Mouse (Mus musculus): ENCODE data around the gene Zfp553.

The Zfp553 gene

DNA sequence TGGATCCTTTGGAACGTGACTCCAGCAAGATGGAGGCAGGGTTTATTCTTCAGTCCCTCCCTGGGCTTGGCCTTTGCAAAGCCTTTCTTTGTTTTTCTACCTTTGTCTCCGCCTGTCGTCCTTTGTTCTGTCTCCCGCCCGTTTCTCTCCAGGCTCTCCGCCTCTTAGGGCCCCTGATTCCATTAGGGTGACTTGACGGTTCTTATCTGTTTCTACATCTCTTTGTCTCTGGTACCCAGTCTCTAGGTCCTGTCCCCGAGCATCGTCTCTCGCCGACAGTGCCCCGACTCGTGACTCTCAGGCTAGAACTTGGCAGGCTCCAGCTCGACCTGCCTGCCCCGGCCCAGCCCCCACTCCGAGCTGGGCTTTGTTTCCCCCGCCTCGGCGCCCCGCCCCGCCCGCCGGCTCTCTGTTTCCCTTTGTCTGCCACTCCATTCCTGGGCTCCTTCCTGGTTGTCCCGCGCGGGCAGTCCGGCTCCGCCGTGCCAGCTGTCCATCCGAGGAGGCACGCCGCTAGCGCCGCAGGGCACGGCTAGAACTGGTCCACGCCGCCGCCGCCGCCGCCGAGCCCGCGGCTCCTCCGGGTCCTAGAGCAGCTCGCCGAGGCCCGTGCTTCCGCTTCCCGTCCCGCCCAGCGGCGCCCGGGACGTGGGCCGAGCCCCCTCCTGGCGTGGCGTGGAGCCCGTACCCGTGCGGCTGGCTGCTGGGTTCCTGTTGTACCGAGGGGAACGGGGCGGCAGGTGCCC lies at the start of gene Zfp553, which contains the start of gene Sept1:
TSS of gene Zfp553 (plus strand) at position 440 of the 746 bp plus-strand sequence.
TSS of gene Sept1 (minus strand) at position 509 of the 746 bp plus-strand sequence.
- peak; percentile 92 for DNase-seq (ENCODE audit: low spot score)

DNA sequence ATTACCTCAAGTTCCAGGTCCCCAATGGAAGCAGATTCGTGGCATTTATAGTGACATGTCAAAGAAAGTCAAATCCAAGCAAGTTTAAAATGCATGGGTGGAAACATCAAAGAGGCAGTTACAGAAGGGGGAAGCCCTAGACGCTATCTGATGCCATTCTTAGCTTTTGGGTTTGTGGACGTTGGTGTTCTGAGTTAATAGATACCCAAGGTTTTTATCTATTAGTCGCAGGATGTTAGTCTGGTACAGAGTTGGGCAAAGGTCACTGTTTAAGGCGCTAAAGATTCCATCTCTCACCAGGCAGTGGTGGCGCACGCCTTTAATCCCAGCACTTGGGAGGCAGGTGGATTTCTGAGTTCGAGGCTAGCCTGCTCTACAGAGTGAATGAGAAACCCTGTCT lies 49.5 kb upstream of the Zfp553 start:
- DNase-seq (ENCODE audit: low spot score): peak; percentile 76

DNA sequence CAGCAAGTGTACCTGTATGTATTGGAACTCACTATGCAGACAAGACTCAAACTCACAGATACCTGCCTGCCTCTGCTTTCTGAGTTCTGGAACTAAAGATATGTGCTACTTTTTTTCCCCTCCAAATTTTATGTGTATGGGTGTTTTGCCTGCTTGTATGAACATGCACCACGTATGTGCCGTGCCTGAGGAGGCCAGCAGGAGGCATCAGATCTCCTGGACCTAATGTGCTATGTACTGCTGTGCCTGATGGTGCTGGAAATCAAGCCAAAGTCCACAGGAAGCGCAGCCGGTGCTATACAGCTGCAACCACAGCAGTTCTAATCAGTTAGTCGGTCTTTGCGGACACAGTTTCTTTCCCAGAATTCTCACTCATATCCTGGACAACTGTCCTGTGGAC lies 49.0 kb upstream of the Zfp553 start:
- peak; percentile 85 for DNase-seq (ENCODE audit: low spot score)

DNA sequence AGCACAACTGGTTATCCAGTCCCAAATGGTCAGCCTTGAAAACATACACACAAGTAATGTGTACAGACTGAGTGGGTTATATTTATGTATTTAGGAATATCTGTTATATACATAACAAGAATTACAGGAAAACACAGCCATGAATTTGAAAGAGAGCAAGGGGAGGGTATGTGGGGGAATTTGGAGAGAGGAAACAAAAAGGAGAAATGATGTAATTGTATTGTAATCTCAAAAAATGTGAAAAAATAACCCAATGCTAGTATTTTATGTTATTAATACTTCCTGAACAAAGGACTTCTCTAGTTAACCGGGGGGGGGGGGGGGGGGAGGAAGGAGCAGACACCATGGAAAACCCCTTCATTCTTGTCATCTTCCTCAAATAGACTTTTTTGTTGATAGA lies 48.1 kb upstream of the Zfp553 start:
- no peak for DNase-seq (ENCODE audit: low spot score)

DNA sequence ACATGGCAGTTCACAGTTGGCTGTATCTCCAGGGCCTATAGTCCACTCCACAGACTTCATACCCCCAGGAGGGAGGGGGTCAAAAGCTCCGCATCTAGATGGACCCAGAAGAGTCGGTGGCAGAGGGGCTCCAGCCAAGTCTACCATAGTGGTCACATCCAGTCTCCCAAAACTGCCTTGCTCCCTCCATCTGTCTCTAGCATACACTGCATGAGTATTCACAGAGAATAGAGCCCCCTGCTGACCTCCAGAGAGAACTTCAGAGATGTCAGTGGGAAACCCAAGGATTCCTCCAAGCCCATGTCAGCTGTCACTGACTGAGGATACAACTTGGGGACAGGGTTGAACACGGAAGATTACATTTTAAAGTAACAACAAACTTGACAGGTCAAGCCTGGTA lies 47.3 kb upstream of the Zfp553 start:
- peak; percentile 50 for DNase-seq (ENCODE audit: low spot score)

DNA sequence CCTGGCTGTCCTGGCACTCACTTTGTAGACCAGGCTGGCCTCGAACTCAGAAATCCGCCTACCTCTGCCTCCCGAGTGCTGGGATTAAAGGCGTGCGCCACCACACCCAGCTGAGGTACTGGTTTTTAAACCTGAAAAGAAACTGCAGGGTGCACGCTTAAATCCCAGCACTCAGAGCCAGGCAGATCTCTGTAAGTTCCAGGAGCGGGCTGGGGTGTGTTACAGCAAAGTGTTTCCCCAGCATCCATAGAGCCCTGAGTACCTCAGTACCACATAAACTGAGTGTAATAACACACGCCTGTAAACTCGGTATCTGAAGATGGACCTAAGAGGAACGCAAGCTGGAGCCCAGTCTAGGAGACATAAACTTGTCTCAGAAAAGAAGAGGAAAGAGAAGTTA lies 45.5 kb upstream of the Zfp553 start:
- DNase-seq (ENCODE audit: low spot score): no peak

DNA sequence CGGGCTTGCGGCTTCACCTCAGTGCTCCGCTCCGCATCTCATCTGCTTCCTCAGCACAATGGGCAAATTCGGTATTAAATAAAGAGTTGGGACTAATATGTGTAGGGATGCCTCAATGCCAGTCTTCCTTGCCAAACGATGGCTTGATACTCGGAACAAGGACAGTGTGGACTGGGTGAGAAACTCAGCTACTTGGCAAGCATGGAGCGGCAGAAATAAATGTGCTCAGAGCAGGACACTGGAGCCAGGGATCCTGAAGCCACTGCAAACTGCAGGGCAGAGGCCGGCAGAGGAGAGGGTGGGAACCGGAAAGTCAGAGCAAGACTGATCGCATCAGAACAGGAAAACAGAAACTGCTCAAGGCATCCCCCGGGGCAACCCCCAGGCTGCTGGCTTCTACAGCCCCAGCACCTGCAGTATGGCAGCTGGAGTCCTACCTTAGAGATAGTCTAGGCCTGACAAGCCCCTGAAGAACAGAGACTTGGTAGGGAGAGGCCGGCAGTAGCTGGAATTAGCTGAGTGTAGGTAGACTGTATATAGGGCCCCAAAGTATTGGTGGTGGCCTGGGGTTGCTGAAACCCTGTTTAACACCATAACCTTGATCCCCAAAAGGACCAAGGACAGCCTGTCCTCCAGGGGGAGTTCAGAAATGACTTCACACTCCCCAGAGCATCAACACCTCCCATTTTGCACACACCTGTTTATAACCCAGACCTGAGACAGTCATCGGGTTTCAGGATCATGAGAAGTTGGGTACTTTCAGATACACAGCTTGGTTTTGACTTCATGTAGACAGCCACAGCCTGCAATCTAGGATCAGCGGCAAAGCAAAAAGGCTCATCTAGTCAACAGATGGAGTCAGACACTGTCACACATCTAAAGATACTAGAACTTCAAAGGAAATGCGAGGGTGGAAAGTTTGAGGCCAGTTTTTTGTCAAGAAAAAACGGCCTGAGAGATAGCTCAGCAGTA lies 44.3 kb upstream of the Zfp553 start:
- no peak for DNase-seq (ENCODE audit: low spot score)

DNA sequence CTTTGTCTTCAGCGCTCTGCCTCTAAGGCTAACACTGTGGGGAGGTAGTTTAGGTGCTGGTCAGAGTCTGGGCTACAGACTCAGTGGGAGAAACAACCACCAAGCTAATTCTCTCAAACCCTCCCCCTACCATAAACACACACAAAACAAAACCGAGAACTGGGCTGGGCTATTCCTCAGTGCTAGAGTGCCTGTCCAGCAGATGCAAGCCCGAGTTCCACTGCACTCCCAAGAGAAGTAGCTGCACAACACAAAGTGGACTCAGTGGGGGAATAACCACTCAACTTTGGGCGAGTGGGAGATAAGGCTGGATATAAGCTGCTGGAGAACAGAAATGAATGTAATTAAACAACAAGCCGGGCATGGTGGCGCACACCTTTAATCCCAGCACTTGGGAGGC lies 42.2 kb upstream of the Zfp553 start:
- DNase-seq (ENCODE audit: low spot score): no peak

DNA sequence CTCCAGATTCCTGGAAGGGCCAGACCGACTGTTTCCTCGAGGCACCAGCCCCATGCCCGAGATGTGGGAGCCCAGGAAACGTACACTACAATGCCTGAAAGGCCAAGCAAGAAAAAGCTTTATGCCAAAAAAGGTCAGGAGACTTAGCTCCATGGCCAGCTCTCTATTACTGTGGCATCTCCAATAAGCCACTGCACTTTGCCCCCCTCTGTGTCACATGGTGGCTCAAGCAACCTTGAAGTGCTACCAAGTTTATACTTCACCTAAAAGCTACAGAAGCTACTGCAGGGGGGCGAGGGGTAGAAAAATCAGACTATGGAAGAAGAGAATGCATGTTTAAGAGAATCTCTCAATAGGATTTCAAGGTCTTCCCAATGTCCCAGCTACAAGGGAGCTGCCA lies 39.9 kb upstream of the Zfp553 start:
- DNase-seq (ENCODE audit: low spot score): peak; percentile 55

DNA sequence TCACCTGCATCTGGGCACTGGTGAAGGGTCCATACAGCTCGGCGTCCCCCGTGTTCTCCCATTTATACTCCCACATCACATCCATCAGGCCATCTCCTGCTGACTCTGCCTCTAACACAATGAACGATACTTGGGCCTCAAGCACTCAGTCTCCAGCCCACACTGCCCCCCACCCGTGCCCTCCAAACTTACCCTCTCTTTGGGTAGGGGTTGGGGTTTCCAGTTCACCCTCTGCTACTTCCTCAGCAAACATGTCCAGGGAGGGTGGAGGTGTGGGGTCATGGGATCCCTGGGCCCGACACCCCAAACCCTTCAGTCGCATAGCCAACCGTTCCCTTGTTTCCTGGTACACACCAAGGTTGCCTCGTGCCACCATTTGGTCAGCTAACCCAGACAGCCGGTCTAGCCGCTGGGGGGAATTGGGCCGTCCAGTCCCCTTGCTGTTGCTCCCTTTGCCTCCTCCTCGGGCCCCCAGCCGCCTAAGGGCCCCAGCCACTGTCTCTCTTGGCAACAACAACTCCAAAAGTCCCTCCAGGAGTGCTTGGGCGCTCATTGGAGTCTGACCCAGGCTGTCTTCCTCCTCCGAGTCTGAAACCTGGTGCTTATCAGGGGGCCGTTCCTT lies 38.7 kb upstream of the Zfp553 start:
- DNase-seq (ENCODE audit: low spot score): no peak

DNA sequence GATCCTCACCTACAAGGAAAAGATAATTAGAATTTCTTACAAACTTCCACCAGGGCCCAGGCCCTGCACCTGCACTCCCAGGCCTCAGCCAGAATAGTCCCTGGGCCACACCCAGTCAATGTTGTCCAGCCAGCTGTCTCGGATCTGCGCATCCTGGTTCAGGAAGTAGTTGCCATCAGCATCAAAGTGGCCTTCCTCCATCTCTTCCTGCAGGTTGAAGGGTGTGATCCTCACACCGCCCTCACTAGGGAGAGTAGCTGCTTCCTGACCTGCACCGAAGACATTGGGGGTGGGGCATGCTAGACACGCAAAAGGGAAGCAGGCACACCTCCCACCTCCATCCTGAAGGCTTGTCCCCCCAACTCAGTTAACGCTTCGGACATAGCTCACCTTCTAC lies 38.2 kb upstream of the Zfp553 start:
- no peak for DNase-seq (ENCODE audit: low spot score)

DNA sequence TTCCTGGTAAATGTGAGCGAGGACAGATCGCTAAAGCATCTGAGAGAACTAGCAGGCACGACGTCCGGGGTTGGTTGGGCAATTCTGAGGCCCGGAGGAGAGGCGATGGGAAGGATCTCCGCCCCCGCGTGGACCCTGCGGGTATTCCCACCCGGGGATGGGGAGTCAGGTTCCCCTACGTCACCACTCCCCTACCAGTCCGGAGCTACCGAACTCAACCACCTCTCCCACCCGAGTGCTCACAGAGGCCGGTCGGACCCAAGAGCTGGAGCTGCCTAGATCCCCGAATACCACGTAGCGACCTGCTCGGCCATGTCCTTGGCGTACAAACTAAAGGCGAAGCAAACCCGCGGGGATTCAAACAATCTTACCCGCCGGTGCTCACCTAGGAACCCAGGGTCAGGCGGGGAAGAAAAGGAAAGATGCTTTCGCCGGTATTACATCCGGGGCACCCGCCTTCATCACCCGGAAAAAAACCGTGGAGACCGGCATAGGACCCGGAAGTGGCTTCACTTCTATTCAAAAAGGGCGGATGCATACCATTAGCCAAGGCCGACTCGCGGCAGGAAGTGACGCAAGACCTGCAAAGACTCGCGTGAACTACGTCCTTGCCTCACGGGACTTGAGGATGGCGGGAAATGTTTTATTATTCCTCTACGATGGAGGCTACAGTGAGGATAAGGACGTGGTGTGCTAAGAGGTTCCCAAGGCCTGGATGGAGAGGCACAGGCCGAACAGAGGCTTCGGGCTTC lies 37.1 kb upstream of the Zfp553 start, which contains the start of gene Cd2bp2:
TSS of gene Cd2bp2 (minus strand) at position 507 of the 752 bp plus-strand sequence.
- DNase-seq (ENCODE audit: low spot score): peak; percentile 97

DNA sequence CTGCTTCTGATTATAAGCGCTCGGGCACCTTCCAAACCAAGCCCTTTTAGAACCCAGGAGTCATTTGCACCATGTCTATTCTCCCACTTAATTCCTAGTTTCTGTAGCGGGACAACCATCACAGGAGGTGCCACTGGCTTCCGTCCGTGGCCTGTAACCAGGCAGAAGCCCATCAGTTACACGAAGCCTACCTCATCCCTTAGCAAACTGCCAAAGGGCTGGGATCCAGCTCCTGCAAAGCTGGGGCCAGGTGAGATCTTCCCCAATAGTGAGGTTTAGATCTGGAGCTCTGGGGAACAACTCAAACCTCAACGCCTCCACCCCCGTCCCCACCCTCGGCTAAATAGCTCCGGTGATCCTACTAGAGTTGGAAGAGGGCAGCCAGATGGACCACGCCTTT lies 36.4 kb upstream of the Zfp553 start:
- DNase-seq (ENCODE audit: low spot score): no peak

DNA sequence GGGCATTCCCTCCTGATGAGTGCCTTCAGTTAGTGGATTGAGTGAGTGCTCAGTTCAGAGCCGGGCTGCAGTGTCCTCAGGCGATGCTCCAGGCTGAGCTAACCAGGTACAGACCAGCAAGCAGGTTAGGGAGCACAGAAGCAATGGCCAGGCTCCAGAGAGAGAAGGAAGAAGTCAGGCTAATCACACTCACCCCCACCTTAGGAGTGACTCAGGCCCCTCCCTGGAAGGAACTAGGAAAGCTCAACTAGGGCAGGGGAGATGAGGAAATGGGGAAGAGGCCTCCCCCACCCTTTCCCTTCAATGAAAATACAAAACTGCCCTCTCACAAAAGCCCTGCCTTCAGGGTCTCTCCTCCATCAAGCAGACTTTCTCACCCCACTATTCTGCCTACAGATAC lies 26.3 kb upstream of the Zfp553 start:
- no peak for DNase-seq (ENCODE audit: low spot score)

DNA sequence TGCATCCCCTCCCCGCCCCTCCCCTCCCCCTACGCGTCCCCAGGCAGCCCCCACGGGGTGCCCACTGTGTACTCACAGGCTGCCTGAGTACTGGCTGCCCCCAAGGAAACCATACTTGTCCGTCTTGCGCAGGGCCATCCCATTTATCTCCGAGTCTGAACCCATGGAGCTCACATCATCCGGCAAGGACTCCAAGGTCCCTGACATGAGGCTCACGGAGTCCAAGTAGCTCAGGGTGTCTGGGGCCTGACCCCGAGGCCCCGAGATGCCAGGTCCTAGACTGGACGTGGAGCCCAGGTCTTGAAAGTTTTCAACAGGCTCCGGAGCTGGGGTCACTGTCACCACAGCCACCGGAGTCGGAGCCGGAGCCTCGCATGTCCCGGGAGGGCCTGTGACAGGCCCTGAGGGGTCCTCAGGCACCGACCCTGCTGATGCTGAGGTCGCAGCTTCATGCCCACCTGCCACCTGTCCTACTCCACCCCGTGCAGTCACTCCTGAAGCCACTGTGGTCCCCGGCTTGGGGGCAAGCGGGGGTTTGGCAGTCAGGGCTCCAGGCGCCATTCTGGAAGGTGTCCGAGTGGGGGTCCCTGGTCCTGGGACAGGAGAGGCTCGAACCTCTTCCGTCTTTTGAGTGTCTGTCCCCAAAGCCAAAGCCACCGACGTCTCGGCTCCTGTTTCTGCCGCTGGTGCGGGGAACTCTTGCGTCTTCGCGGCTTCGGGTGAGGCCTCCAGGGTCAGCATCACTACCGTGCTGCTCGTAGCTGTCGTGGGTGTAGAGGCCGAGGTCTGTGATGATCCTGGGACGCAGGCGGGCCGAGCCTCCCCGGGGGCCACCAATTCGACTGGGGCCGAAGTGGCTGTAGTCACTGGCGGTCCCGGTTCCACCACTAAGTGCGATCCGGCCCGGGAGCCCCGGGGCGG lies 25.2 kb upstream of the Zfp553 start:
- DNase-seq (ENCODE audit: low spot score): peak; percentile 25

DNA sequence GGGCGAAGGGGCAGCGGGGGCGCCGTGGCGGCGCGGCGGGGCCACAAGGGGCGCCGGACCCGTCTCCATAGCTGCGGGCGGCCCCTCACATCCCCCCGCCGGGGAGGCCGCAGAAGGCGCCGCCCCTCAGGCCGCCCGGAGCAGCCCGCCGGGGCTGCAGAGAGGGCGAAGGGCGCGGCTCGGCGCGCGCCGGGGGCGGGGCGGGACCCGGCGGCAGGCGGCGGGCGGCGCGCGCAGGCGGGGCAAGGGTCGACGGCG lies 24.6 kb upstream of the Zfp553 start, which contains the start of gene Tbc1d10b:
TSS of gene Tbc1d10b (minus strand) at position 174 of the 258 bp plus-strand sequence.
- DNase-seq (ENCODE audit: low spot score): no peak

DNA sequence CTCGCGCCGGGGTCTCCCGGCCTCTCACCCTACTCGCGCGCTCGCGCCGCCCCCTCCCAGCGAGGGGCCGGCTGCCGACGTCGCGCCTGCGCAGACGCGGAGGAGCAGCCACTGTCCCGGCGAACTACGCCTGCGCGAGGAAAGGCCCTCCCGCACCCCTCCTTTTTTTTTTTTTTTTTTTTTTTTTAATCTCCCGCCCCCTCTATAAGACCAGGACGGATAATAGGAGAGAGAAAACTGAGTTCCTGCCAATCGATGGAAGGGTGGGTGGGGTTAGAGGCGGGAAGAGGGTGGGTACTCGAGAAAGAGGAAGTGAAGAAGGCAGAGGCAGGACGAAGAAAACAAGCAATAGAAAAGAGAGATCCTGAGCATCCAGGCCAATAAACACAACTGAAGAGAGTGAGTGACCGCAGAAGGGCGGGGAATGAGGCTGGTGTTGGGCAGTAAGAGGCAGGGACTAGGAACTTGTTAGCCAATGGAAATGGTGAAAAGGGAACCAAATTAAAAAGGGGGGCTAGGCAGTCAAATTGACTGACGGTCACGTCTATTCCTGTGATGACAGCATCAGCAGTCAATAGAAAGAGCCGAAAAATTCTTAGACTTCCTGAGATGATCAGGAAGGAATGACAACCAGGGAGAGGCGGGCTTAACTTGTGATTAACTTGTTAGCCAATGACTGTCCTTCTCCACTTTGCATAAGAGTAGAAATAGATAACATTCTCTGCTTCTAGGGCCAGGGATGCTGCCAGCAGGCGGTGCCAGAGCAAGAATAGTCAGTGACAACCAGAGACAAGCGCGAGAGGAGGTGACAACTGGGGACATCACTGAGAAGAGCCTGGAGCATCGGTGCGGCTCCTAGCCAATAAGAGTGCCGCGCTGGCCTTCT lies 24.1 kb upstream of the Zfp553 start, which contains the start of gene Mylpf:
TSS of gene Mylpf (plus strand) at position 338 of the 886 bp plus-strand sequence.
- DNase-seq (ENCODE audit: low spot score): peak; percentile 98

DNA sequence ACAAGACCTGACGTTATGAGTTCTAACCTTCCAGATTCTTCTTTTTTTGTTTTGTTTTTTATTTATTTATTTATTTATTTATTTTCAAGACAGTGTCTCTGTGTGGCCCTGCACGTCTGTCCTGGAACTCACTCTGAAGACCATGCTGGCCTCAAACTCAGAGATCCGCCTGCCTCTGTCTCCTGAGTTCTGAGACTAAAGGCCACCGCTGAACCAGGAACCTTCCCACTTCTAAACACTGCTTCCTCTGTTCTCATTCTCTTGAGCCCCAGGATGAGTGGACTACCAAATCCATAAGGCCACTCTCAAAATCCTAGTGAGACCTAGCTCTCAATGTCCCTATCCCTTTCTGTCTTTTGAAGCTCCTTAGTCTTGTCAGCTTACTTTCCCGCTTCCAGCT lies 23.0 kb upstream of the Zfp553 start:
- DNase-seq (ENCODE audit: low spot score): no peak

DNA sequence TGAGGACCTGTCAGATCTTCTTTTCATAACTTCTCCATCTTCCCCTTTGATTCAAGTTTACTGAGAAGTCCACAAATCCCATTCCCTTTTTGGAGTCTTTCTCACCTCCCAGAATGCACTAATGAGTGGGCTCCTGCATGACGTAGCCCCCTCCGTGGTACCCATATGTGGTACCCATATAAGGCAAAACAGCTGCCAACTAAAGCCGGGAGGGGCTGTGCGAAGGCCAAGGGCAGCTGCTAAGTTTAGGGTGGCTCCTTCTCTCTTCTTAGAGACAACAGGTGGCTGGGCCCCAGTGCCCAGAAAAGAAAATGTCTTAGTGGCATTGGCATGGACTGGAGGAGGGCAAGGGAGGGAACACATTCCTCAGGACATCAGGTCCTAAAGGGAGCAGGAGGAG lies 22.6 kb upstream of the Zfp553 start:
- DNase-seq (ENCODE audit: low spot score): no peak

All from yolk sac, embryonic 10.5 days (tissue).